Mouse (Mus musculus) monocyte, adult 5-6 weeks (primary cell): ENCODE results near the gene A4gnt. TPM values are rescaled to one million over a fixed set of nuclear protein-coding genes. Genes with fewer than 3 reads are reported as not detected.
"Not testable (repeated sequence)": the region's sequence is repeated elsewhere in the genome, so short reads cannot be mapped to it uniquely, and the experiment has no call there.

Experiments
- ATAC-seq: fragments of 153-309, 156-312 bp; replicated peaks from 2 replicates; pipeline ENCODE4 v1.8.0; 2017; ENCODE audit warnings: mild to moderate bottlenecking; ENCODE audit not compliant: low TSS enrichment, insufficient number of reproducible peaks, severe bottlenecking, poor library complexity, low FRiP score
- total RNA-seq: library from RNA; stranded (forward); fragments of 200-1000, 200-491, 200-594 nt; gene quantifications from 3 replicates; pipeline ENCODE4 v1.2.3, GENCODE M21; 2017

A4gnt gene
- not detected in 3 replicates for total RNA-seq

GRCm38 (mm10) chr9:99612202-99612601, at the start of gene A4gnt:
Gene A4gnt (plus strand): TSS chr9:99612502.
- ATAC-seq: no peak

DNA sequence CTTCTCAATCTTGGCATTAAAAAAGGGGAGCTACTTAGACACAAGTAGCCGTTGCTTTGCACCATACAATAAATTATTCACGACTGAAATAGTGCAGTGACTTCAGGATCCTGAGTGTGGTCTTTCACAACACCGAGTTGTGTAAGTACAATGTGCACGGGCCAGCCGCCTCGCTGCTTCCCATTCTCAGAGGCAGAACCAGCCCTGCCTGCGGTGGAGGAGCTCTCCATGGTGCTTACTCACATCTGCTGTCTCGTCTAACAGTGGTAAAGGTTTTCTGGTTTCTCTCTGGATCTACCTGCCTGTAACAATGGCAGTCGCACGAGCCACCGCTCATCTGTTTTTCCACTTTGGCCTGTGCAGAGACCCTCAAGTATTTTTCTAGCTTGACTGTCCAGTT, 48.6 kb upstream of the A4gnt start:
- ATAC-seq: peak; percentile 98

- 0 out of 2 replicates have a peak, but pooled peaks have one; percentile 24 for ATAC-seq
These were observed 44.3 kb upstream of the A4gnt start for GRCm38 (mm10) chr9:99568023-99568346.

DNA sequence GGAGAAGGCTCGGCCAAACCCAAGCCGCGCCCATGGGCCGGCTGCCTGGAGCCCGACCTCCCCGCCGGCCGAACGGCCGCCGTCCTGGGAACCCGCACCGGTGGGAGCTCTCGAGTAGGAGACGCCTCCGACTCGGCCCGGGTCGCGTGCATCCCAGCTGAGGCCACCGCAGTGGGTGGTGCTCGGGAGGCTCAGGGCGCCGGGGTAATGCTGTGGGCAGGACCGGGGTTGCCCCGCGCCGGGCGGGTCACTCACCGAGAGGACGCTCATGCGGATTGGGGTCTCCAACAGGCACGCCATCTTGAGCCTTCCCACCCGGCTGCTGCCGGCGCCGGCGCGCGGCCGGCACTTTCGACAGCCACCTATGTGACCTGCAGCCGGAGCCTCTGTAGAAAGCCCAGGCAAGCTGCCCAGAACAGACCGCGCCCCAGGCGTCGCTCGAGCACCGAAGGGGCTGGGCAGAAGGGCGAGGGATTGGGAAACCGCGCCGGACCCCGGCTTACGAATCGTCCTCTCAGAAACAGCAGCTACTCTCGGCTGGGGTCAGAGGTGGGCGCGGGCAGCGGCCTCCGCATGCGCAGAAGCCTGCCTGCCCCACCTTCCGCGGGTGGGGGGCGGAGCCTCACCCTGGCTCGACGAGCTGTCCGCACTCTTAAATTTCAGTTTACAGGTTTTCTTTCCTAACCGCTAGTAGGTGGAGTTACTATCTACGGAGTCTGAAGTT, 43.8 kb upstream of the A4gnt start, which contains the start of gene Armc8:
Gene Armc8 (minus strand): TSS at position 553 of the 724 bp plus-strand sequence.
- ATAC-seq: peak; percentile 73

- ATAC-seq: no peak
These were observed 43.3 kb upstream of the A4gnt start for GRCm38 (mm10) chr9:99569071-99569397.

DNA sequence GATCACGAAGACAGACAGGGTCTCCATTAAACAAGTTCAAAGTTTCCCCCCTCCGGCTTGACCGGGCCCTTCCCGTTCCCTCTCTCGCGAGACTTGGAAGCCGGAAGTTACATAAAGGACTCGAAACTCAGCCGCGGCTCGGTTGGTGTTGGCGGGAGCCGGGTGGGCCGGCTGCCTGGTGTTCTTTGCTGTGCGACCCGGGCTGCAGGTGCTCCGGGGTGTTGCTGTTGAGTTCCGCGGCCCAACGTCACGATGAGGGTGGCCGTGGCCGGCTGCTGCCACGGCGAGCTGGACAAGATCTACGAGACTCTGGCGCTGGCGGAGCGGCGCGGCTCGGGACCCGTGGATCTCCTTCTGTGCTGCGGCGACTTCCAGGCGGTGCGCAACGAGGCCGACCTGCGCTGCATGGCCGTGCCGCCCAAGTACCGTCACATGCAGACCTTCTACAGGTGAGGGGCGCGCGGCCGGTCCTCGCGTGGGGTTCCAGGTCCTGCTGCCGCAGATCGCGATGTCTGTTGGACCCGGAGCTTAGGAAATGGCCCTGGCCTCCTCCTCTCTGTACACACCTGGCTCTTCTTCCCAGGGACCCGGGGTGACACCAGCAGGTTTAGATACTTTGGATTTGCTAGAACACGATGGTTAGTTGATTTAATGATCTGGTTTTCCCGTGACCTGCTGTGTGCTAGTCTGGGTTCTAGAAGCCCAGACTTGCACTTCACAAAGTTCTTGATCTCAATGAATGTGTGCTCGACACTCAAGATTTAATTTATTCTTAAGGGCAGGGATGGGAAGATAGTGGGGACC, 36.4 kb upstream of the A4gnt start, which contains the start of gene Dbr1:
Gene Dbr1 (plus strand): TSS at position 123 of the 804 bp plus-strand sequence.
- peak; percentile 95 for ATAC-seq

- ATAC-seq: 0 out of 2 replicates have a peak, but pooled peaks have one; percentile 38
These were observed 31.6 kb upstream of the A4gnt start for GRCm38 (mm10) chr9:99580655-99581054.

- ATAC-seq: peak; percentile 47; the same call in 1 of the 2 replicates
These were observed 24.6 kb upstream of the A4gnt start for GRCm38 (mm10) chr9:99587505-99588202.

GRCm38 (mm10) chr9:99591144-99591543, 21.2 kb upstream of the A4gnt start:
- ATAC-seq: 0 out of 2 replicates have a peak, but pooled peaks have one; percentile 31

DNA sequence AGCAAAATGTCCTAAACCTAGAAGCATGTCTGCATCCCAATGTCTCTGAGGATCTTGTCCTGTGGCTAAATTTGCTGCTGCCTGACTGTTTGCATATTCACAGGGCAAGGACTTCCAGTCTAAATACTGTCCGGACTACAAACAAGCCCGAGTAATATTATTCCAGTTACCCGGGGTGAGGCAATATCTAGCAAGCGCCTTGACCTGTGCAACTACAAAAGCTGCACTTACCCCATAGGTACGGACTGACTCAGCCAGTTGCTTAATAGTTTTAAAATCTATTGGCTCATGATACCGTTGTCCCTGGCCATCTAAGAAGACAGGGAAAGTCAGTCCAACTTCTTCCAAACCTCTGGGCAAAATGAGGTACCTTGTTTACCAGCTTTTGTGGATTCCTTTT, 13.2 kb upstream of the A4gnt start:
- ATAC-seq: not testable (repeated sequence)

DNA sequence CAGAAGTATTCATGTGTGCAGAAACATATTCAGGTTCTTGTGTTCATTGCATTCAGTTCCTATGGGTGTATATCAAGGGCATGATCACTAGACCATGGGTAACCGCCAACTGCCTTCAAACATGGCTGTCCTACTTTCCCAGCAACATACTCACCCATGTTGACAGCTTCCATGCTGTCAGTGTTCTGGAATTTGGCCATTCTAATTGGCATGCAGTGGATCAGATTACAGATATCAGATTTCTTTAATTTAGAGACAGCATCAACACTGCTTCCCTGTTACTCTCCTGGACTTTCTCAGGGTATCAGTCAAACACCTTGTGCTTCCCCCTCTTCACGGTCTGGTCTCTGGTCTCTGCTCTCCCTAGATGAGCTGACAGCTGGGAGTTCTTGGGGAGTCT, 8.7 kb upstream of the A4gnt start:
- ATAC-seq: no peak

- no peak for ATAC-seq
These were observed 7.4 kb downstream of the A4gnt start for GRCm38 (mm10) chr9:99619688-99620087.

DNA sequence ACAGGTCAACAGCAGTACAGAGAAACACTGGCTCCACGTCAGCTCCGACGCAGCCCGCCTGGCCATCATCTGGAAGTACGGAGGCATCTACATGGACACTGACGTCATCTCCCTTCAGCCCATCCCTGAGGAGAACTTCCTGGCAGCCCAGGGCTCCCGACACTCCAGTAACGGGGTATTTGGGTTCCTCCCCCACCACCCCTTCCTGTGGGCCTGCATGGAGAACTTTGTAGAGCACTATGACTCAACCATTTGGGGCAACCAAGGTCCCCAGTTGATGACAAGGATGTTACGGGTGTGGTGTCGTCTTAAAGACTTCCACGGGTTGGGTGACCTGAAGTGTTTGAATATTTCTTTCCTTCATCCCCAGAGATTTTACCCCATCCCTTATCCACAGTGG, 7.9 kb downstream of the A4gnt start:
- ATAC-seq: no peak

GRCm38 (mm10) chr9:99622034-99622433, 9.7 kb downstream of the A4gnt start:
- ATAC-seq: no peak

DNA sequence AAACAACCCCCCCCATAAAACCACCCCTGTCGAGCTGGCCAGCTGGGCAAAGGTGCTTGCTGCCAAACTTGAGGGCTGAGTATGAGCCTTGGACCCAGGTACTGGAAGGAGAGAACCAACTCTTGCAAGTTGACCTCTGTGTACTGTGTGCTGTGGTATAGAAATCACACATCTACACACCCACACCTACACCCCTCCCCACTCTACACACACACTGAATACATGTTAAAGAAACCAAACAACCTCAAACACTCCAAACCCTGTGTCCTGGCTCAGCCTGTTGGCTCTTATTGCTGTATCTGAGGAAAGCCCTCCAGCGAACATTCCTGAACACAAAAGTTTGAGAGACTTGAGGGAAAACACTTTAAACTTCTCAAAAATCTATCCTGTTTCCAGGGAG, 10.7 kb downstream of the A4gnt start:
- ATAC-seq: no peak

DNA sequence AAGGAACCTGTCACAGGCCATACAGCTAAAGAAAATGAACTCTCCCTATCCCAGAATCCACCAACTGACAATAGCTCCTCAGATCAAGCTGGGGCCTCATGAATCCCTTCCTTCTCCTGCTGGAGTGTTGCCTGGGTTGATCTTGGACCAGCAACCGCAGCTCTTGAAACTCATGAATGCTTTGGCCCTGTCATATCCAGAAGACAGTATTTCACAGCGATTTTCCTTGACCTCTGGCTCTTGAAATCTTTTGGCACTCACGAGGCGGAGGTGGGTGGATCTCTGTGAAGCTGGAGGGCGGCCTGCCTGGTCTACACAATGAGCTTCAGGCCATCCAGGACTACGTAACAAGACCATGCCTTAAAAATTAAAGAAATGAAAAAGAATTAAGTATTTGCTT, 11.8 kb downstream of the A4gnt start:
- ATAC-seq: no peak

DNA sequence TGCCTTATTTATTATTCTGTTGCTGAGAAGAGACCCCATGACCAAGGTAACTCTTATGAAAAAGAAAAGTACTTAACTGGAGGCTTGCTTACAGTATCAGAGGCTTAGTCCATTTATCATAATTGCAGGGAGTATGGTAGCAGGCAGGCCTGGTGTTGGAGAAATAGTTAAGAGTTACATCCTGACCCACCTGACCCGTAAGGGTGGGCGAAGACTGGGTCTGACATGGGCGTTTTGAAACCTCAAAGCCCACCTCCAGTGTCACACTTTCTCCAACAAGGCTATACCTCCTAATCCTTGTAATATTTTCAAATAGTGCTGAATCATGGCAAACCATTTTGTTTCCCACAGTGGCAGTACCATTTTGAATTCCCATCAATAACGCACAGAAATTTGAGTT, 16.3 kb downstream of the A4gnt start:
- ATAC-seq: no peak

DNA sequence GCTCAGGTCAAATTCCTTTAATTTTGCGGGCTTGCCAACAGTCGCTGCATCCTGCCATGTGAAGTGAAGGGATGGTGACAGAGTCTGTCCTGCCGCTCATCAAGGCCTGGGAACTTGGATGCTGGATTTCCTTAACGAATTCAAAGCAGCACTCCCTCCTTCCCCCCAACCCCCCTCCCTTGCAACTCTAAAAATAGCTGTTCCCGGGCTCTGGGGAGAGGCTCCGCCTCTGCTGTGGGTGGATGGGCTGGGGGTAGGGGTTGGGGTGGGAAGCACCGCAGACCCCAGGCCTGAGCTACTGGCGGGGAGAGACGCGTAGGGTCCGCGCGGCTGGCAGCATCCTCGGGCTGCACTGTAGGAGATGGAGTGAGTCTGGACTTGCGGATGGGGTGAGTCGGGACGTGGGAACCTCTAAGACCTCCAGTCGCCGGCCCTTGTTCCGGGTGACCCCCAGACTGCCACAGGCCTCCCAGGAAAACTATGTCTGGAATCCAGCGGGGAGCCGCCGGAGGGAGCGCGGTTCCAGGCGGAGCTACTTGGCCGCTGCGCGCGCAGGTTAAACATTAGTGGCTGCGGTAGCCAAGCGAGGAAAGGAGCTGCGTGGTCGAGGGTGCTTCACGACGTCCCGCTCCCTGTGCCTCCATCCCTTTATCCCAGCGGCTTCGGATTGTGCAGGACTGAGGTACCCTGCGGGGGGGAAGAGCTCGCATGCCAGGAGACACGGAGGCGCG, 17.1 kb downstream of the A4gnt start, which contains the start of gene Dzip1l:
Gene Dzip1l (plus strand): TSS at position 216 of the 731 bp plus-strand sequence.
- no peak for ATAC-seq

DNA sequence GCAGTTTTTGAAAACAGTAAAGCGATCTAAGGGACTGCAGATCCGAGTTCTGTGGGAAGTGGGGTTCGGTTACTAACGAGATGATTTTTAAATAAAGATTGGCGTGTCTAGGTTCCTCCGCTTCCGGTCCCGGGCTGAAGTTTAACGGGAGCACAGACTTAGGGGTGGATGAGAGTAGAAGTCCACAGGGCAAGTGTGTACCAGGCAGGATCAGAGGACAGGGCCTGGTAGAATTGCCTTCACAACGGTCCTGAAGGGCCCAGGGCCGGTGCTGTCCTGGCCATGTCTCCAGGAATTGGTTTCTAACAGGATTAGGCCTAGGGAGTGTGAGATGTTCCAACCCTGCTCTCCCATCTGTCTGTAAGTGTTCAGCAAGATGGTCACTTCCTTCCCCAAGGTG, 17.8 kb downstream of the A4gnt start:
- no peak for ATAC-seq
